In genomic region chr4:141313481-141313880, GRCm38 (mm10) we compare ENCODE assay signal across 15 mouse cellular contexts. TPM values are rescaled to one million over a fixed set of nuclear protein-coding genes. Genes with fewer than 3 reads are reported as not detected.
DNase-seq lines count a peak whose midpoint lies in the region; ATAC-seq and TF ChIP-seq lines count a peak whose summit lies in the region.
"Had no signal": no experiment of that assay in that cellular context is flagged by ENCODE, and none has a peak within 500 bp of the region (broad histone marks: within the 10 kb centered on the region; RNA-seq: fewer than 3 reads in every experiment).

No protein-coding gene starts in this region.

- H3K4me2 ChIP-seq in heart, embryonic 13.5 days = peak overlapping the region; percentile 6; the same call in 1 of the 2 replicates
- no peak overlapping the region for H3K4me2 ChIP-seq in liver, embryonic 11.5 days
- no peak overlapping the region for H3K4me2 ChIP-seq in liver, embryonic 12.5 days
- no peak overlapping the region for H3K4me2 ChIP-seq in embryonic facial prominence, embryonic 13.5 days
- H3K4me2 ChIP-seq: forebrain, embryonic 12.5 days; hindbrain, embryonic 15.5 days; neural tube, embryonic 15.5 days had no signal

- peak overlapping the region; percentile 42 for H3K9ac ChIP-seq in heart, embryonic 13.5 days
- H3K9ac ChIP-seq in liver, embryonic 11.5 days (ENCODE audit: low read depth, low read length) = no peak overlapping the region
- no peak overlapping the region for H3K9ac ChIP-seq in liver, embryonic 12.5 days
- H3K9ac ChIP-seq in ES-E14 (ENCODE audit: insufficient read depth, low read depth, low read length, poor library complexity, severe bottlenecking) = 0 out of 2 replicates have a peak overlapping the region, but pooled peaks have one; percentile 7
- no peak overlapping the region for H3K9ac ChIP-seq in embryonic facial prominence, embryonic 13.5 days
- H3K9ac ChIP-seq: forebrain, embryonic 12.5 days; hindbrain, embryonic 15.5 days; neural tube, embryonic 15.5 days had no signal

- H3K27me3 ChIP-seq in heart, embryonic 13.5 days (replicated peaks) = no peaks in the 10 kb centered on the region
- no peaks in the 10 kb centered on the region for H3K27me3 ChIP-seq in liver, embryonic 11.5 days (replicated peaks; ENCODE audit: control insufficient read depth, insufficient read depth, low read length)
- 0 out of 2 replicates have a peak, but pooled peaks cover 21% of the 10 kb centered on the region for H3K27me3 ChIP-seq in liver, embryonic 12.5 days (replicated peaks)
- no peaks in the 10 kb centered on the region for H3K27me3 ChIP-seq in embryonic facial prominence, embryonic 13.5 days
- H3K27me3 ChIP-seq: forebrain, embryonic 12.5 days; hindbrain, embryonic 15.5 days; neural tube, embryonic 15.5 days had no signal

- no peak for ATAC-seq in heart, embryonic 13.5 days (ENCODE audit: extremely low read depth, insufficient number of reproducible peaks, low FRiP score, low TSS enrichment)
- no peak for ATAC-seq in liver, embryonic 11.5 days (replicated peaks; ENCODE audit: low FRiP score)
- no peak for ATAC-seq in liver, embryonic 12.5 days
- ATAC-seq in embryonic facial prominence, embryonic 13.5 days (ENCODE audit: insufficient number of reproducible peaks, insufficient read depth, low FRiP score, low TSS enrichment, low read depth) = no peak

- 50% methylated on average over 8 of the region's 8 CpGs for WGBS in heart, embryonic 13.5 days
- WGBS in liver, embryonic 11.5 days = 47% methylated on average over 8 of the region's 8 CpGs
- WGBS in liver, embryonic 12.5 days (ENCODE audit: insufficient replicate concordance) = 27% methylated on average over 8 of the region's 8 CpGs
- WGBS in embryonic facial prominence, embryonic 13.5 days = 53% methylated on average over 8 of the region's 8 CpGs

- no peak for DNase-seq in heart, postnatal 4 days
- DNase-seq in liver, embryonic 11.5 days (ENCODE audit: low spot score) = no peak
- no peak for DNase-seq in ES-E14 (ENCODE audit: low read depth, low spot score)
- no peak for DNase-seq in gastrocnemius, adult 18-20 months (ENCODE audit: low spot score)
- DNase-seq: cerebellum, adult 8-10 months; gastrocnemius, postnatal 10 days; left cerebral cortex, postnatal 4 days; thymus, postnatal 25 days had no signal

- H3K27ac ChIP-seq in heart, embryonic 13.5 days (replicated peaks) = peak overlapping the region; percentile 97
- H3K27ac ChIP-seq in liver, embryonic 11.5 days (ENCODE audit: low read depth, low read length) = 0 out of 2 replicates have a peak overlapping the region, but pooled peaks have one; percentile 16
- no peak overlapping the region for H3K27ac ChIP-seq in liver, embryonic 12.5 days
- H3K27ac ChIP-seq in ES-E14 (ENCODE audit: insufficient read depth, low read depth, low read length, poor library complexity, severe bottlenecking) = no peak overlapping the region
- H3K27ac ChIP-seq in embryonic facial prominence, embryonic 13.5 days = 0 out of 2 replicates have a peak overlapping the region, but pooled peaks have one; percentile 40
- H3K27ac ChIP-seq: forebrain, embryonic 12.5 days; hindbrain, embryonic 15.5 days; neural tube, embryonic 15.5 days had no signal

- H3K4me3 ChIP-seq in heart, embryonic 13.5 days = no peak overlapping the region
- H3K4me3 ChIP-seq in liver, embryonic 11.5 days (ENCODE audit: low read depth, low read length) = no peak overlapping the region
- H3K4me3 ChIP-seq in liver, embryonic 12.5 days = no peak overlapping the region
- peak overlapping the region in 1 of 2 experiments; percentile 20; a peak in 2 of 4 replicates for H3K4me3 ChIP-seq in ES-E14 (ENCODE audit: insufficient read depth in 1 of 2, low read depth in 1 of 2, low read length in 2 of 2, poor library complexity in 1 of 2, severe bottlenecking in 1 of 2)
- no peak overlapping the region for H3K4me3 ChIP-seq in embryonic facial prominence, embryonic 13.5 days
- H3K4me3 ChIP-seq: forebrain, embryonic 12.5 days; hindbrain, embryonic 15.5 days; neural tube, embryonic 15.5 days had no signal

- H3K9me3 ChIP-seq in heart, embryonic 13.5 days = no peaks in the 10 kb centered on the region
- no peaks in the 10 kb centered on the region for H3K9me3 ChIP-seq in liver, embryonic 11.5 days (ENCODE audit: control insufficient read depth, low read length)
- no peaks in the 10 kb centered on the region for H3K9me3 ChIP-seq in liver, embryonic 12.5 days (replicated peaks)
- no peaks in the 10 kb centered on the region for H3K9me3 ChIP-seq in ES-E14 (ENCODE audit: control insufficient read depth, insufficient read depth, low read depth, low read length)
- H3K9me3 ChIP-seq in embryonic facial prominence, embryonic 13.5 days = no peaks in the 10 kb centered on the region
- H3K9me3 ChIP-seq: forebrain, embryonic 12.5 days; hindbrain, embryonic 15.5 days; neural tube, embryonic 15.5 days had no signal

- peaks cover 32% of the 10 kb centered on the region for H3K36me3 ChIP-seq in heart, embryonic 13.5 days
- peaks cover 4% of the 10 kb centered on the region; the same call in 1 of the 2 replicates for H3K36me3 ChIP-seq in liver, embryonic 11.5 days (ENCODE audit: control insufficient read depth, insufficient read depth, low read length)
- H3K36me3 ChIP-seq in liver, embryonic 12.5 days = peaks cover 7% of the 10 kb centered on the region; the same call in 1 of the 2 replicates
- H3K36me3 ChIP-seq in ES-E14 (ENCODE audit: control insufficient read depth, insufficient read depth, low read length, poor library complexity, severe bottlenecking) = peaks cover 91% of the 10 kb centered on the region
- peaks cover 8% of the 10 kb centered on the region for H3K36me3 ChIP-seq in embryonic facial prominence, embryonic 13.5 days
- H3K36me3 ChIP-seq: forebrain, embryonic 12.5 days; hindbrain, embryonic 15.5 days; neural tube, embryonic 15.5 days had no signal

- in situ Hi-C loops in ES-E14 (cut with MboI; ENCODE audit: low sequenced_read_pairs in 2 of 2, unreplicated experiment in 2 of 2) = no loop called here

- peaks cover 81% of the 10 kb centered on the region for H3K4me1 ChIP-seq in heart, embryonic 13.5 days
- H3K4me1 ChIP-seq in liver, embryonic 11.5 days (replicated peaks; ENCODE audit: control insufficient read depth, insufficient read depth, low read length) = peaks cover 49% of the 10 kb centered on the region
- H3K4me1 ChIP-seq in liver, embryonic 12.5 days = peaks cover 66% of the 10 kb centered on the region
- H3K4me1 ChIP-seq in ES-E14 (ENCODE audit: control insufficient read depth in 2 of 2, insufficient read depth in 2 of 2, low read length in 2 of 2, poor library complexity in 1 of 2) = peaks cover 5 to 53% of the 10 kb centered on the region in 2 experiments
- H3K4me1 ChIP-seq in embryonic facial prominence, embryonic 13.5 days = peaks cover 47% of the 10 kb centered on the region

TF ChIP-seq in ES-E14, 5 proteins besides CTCF, POLR2A, EP300 and RAD21:
- no peak for TF ChIP-seq HCFC1 (IDR thresholded peaks at IDR 0.05; ENCODE audit: borderline replicate concordance, insufficient read depth, low read length)
- no peak for TF ChIP-seq CHD2 (IDR thresholded peaks at IDR 0.05; ENCODE audit: low read depth, low read length)
- no peak for TF ChIP-seq ZC3H11A (IDR thresholded peaks at IDR 0.05; ENCODE audit: borderline replicate concordance, low read depth, low read length)
- TF ChIP-seq ZNF384 (IDR thresholded peaks at IDR 0.05; ENCODE audit: low read depth, low read length) = no peak
- TF ChIP-seq MAFK (IDR thresholded peaks at IDR 0.05; ENCODE audit: insufficient read depth, low read depth, low read length) = no peak
TF ChIP-seq in ES-E14: peak in this region for 0.

RNA-seq across cellular contexts. Expression of gene Epha2, which starts 12.4 kb away (rescaled TPM):
- 4.0 and 4.3 TPM in 2 replicates for polyA plus RNA-seq in heart, embryonic 13.5 days (2015; fragmentation: Nextera tagmentation; extraction: Ambion mirVana)
- total RNA-seq in heart, postnatal 4 days (2021) = 10 to 100 TPM; 10.1 to 10.9 TPM
- 2.5 and 2.9 TPM in 2 replicates for polyA plus RNA-seq in liver, embryonic 11.5 days (2014; fragmentation: Nextera tagmentation; extraction: Ambion mirVana)
- polyA plus RNA-seq in liver, embryonic 12.5 days (2016; fragmentation: Nextera tagmentation; extraction: Ambion mirVana) = 2.1 TPM in 2 replicates
- 256 and 507 TPM in 2 replicates for total RNA-seq in ES-E14 (2012; rRNA removed)
- 2.6 and 4.0 TPM in 2 replicates for polyA plus RNA-seq in embryonic facial prominence, embryonic 13.5 days (2015; fragmentation: Nextera tagmentation; extraction: Ambion mirVana)
- total RNA-seq in gastrocnemius, adult 18-20 months (2021) = 1 to 10 TPM; 1.6 to 2.9 TPM
- total RNA-seq: monocyte, adult 5-6 weeks had no signal

RNA-seq across cellular contexts. Expression of gene Fam131c, which starts 54.5 kb away (rescaled TPM):
- 1.2 TPM in 2 replicates for polyA plus RNA-seq in heart, embryonic 13.5 days (2015; fragmentation: Nextera tagmentation; extraction: Ambion mirVana)
- total RNA-seq in heart, postnatal 4 days (2021) = under 1 TPM; 0.43 to 0.62 TPM
- polyA plus RNA-seq in liver, embryonic 11.5 days (2014; fragmentation: Nextera tagmentation; extraction: Ambion mirVana) = 0.45 and 0.64 TPM in 2 replicates
- 0.08 and 0.13 TPM in 2 replicates for polyA plus RNA-seq in liver, embryonic 12.5 days (2016; fragmentation: Nextera tagmentation; extraction: Ambion mirVana)
- total RNA-seq in ES-E14 (2012; rRNA removed) = 2.3 and 2.5 TPM in 2 replicates
- 1.7 and 2.9 TPM in 2 replicates for polyA plus RNA-seq in embryonic facial prominence, embryonic 13.5 days (2015; fragmentation: Nextera tagmentation; extraction: Ambion mirVana)
- total RNA-seq in gastrocnemius, adult 18-20 months (2021) = under 1 TPM; 0.16 to 0.31 TPM
- total RNA-seq: monocyte, adult 5-6 weeks had no signal

Comparison
In these comparisons a context has a peak if more than half of its experiments do, and no peak if none do; other contexts are left out.
1. H3K27ac ChIP-seq: peak in heart, embryonic 13.5 days (single experiment), liver, embryonic 11.5 days (single experiment) and embryonic facial prominence, embryonic 13.5 days (single experiment); none in liver, embryonic 12.5 days (single experiment) and ES-E14 (single experiment).
2. H3K9ac ChIP-seq: peak in heart, embryonic 13.5 days (single experiment) and ES-E14 (single experiment); none in liver, embryonic 11.5 days (single experiment), liver, embryonic 12.5 days (single experiment) and embryonic facial prominence, embryonic 13.5 days (single experiment).